Mouse (Mus musculus) limb, embryonic 13.5 days (tissue): ENCODE data around the gene Syne1. TPM values are rescaled to one million over a fixed set of nuclear protein-coding genes. Genes with fewer than 3 reads are reported as not detected.

ENCODE experiments used
- ATAC-seq: fragments of 200-750 bp; cut with Nextera tagmentation; 2 replicates; pipeline ENCODE4 v1.8.0; 2017; ENCODE audit warnings: low read depth, moderate number of reproducible peaks, moderate TSS enrichment; ENCODE audit not compliant: low FRiP score
- H3K27ac ChIP-seq: fragments of 300-500 bp; sonication (generic); 2 replicates; pipeline ENCODE4 v1.5.1; 2015; ENCODE audit warnings: inconsistent platforms, mild to moderate bottlenecking, moderate library complexity
- H3K27me3 ChIP-seq: fragments of 300-500 bp; sonication (generic); 2 replicates; pipeline ENCODE4 v1.6.1; 2015; ENCODE audit warnings: mild to moderate bottlenecking, inconsistent platforms
- H3K36me3 ChIP-seq: fragments of 300-500 bp; sonication (generic); 2 replicates; pipeline ENCODE4 v1.6.1; 2015; ENCODE audit warnings: inconsistent platforms, mild to moderate bottlenecking, moderate library complexity
- H3K4me1 ChIP-seq: fragments of 300-500 bp; sonication (generic); 2 replicates; pipeline ENCODE4 v1.6.1; 2015; ENCODE audit warnings: inconsistent platforms
- H3K4me2 ChIP-seq: fragments of 300-500 bp; sonication (generic); replicated peaks from 2 replicates; pipeline ENCODE4 v1.6.1; 2015; ENCODE audit warnings: inconsistent platforms, mild to moderate bottlenecking, moderate library complexity
- H3K4me3 ChIP-seq: fragments of 300-500 bp; sonication (generic); 2 replicates; pipeline ENCODE4 v1.5.1; 2015; ENCODE audit warnings: moderate library complexity, mild to moderate bottlenecking, inconsistent platforms
- H3K9ac ChIP-seq: fragments of 300-500 bp; sonication (generic); 2 replicates; pipeline ENCODE4 v1.6.1; 2015; ENCODE audit warnings: mild to moderate bottlenecking, inconsistent platforms
- H3K9me3 ChIP-seq: fragments of 300-500 bp; sonication (generic); 2 replicates; pipeline ENCODE4 v1.6.1; 2016; ENCODE audit warnings: inconsistent platforms
- WGBS: fragments of 180-500 bp; shearing (Covaris S2); methylation state at CpG from one replicate; pipeline ENCODE4 v1.1.7; 2015; 5-methylcytosine and 5-hydroxymethylcytosine counted together
- polyA plus RNA-seq: library from polyadenylated mRNA; unstranded; fragments of >200 nt; fragmentation: Nextera tagmentation; extraction: Ambion mirVana; gene quantifications from 2 replicates; pipeline ENCODE4 v1.2.1, GENCODE M21; 2015

Syne1 gene
- polyA plus RNA-seq, 1 experiment from 2014 or later: 6.5 TPM

DNA sequence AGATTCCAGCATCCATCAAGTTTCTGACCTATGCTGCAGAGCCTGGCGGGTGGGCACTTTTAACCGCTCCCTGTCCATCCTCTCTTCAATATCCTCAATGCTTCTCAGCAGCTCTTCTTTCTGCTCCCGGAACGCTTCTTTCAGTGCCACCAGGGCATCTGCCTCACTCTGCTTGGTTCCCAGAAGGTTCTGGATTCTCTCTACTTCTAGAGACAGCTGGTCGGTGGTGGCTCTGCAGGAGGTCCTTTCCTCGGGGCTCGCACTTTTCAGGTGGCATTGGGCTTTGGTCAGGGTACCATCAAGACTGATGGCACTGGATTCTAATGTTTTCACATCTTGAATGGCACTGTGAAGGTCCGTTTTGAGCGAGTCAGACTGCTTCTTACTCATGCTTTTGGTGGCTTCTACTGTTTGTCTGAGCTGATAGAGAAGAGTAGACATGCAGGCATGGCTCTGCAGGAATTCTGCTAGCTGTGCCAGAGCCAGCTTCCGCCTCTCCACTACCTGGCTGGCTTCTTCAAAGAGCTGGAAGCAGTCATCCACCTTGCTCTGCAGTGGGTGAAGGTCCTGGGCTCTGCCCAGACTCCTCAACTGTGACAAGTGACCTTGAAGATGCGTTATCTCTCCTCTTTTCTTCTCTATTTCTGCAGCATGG, 227.4 kb downstream of the Syne1 start:
- H3K36me3 ChIP-seq: no peaks in the 10 kb centered on the region
- H3K4me1 ChIP-seq: no peaks in the 10 kb centered on the region
- no peaks in the 10 kb centered on the region for H3K27me3 ChIP-seq
- 87% methylated on average over 11 of the region's 11 CpGs for WGBS
- no peak overlapping the region for H3K27ac ChIP-seq
- no peak overlapping the region for H3K4me3 ChIP-seq
- H3K4me2 ChIP-seq: no peak overlapping the region
- no peak for ATAC-seq
- H3K9ac ChIP-seq: no peak overlapping the region
- no peaks in the 10 kb centered on the region for H3K9me3 ChIP-seq

GRCm38 (mm10) chr10:5322562-5322961, 228.7 kb downstream of the Syne1 start:
- H3K9ac ChIP-seq: no peak overlapping the region
- ATAC-seq: no peak
- H3K36me3 ChIP-seq: no peaks in the 10 kb centered on the region
- WGBS: 31% methylated on average over 7 of the region's 7 CpGs
- no peaks in the 10 kb centered on the region for H3K9me3 ChIP-seq
- H3K4me1 ChIP-seq: no peaks in the 10 kb centered on the region
- H3K4me3 ChIP-seq: no peak overlapping the region
- H3K27ac ChIP-seq: no peak overlapping the region
- no peaks in the 10 kb centered on the region for H3K27me3 ChIP-seq
- no peak overlapping the region for H3K4me2 ChIP-seq

DNA sequence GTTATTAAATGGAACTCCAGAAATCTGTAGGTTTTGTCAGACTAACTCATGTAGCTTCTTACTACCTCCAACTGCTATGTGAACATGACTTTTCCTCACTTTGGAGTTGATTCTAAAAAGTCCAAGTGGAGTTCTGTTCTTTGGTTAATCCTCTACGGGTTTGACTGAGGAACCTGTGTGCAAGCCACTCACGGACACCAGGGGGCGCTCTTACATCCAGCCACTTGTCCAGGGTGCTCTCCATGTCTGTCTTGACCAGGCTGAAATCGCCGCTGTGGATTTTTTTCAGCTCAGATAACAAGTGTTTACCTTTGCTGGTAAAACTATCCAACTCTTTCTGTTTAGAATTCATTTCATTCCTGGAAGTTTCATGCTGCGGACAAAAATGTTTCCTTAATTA, 233.7 kb downstream of the Syne1 start:
- H3K4me3 ChIP-seq: no peak overlapping the region
- H3K27ac ChIP-seq: no peak overlapping the region
- no peak overlapping the region for H3K9ac ChIP-seq
- ATAC-seq: no peak
- H3K9me3 ChIP-seq: no peaks in the 10 kb centered on the region; the same call in 1 of the 2 replicates
- WGBS: 31% methylated on average over 6 of the region's 6 CpGs
- no peaks in the 10 kb centered on the region for H3K27me3 ChIP-seq
- no peak overlapping the region for H3K4me2 ChIP-seq
- no peaks in the 10 kb centered on the region for H3K36me3 ChIP-seq
- H3K4me1 ChIP-seq: 0 out of 2 replicates have a peak, but pooled peaks cover 1% of the 10 kb centered on the region

GRCm38 (mm10) chr10:5312437-5312836, 238.8 kb downstream of the Syne1 start:
- H3K4me2 ChIP-seq: no peak overlapping the region
- WGBS: 60% methylated on average over 4 of the region's 4 CpGs
- H3K9ac ChIP-seq: no peak overlapping the region
- 0 out of 2 replicates have a peak, but pooled peaks have one; percentile 12 for ATAC-seq
- no peaks in the 10 kb centered on the region for H3K36me3 ChIP-seq
- no peak overlapping the region for H3K4me3 ChIP-seq
- no peaks in the 10 kb centered on the region; the same call in 1 of the 2 replicates for H3K9me3 ChIP-seq
- H3K27ac ChIP-seq: peak overlapping the region; percentile 0; the same call in 1 of the 2 replicates
- H3K27me3 ChIP-seq: no peaks in the 10 kb centered on the region
- H3K4me1 ChIP-seq: peaks cover 26% of the 10 kb centered on the region

- peak overlapping the region; percentile 38; the same call in 1 of the 2 replicates for H3K4me2 ChIP-seq
- ATAC-seq: peak; percentile 86
- H3K4me3 ChIP-seq: no peak overlapping the region
- peaks cover 30% of the 10 kb centered on the region for H3K4me1 ChIP-seq
- H3K9me3 ChIP-seq: no peaks in the 10 kb centered on the region
- H3K27ac ChIP-seq: peak overlapping the region; percentile 79
- H3K9ac ChIP-seq: no peak overlapping the region
- WGBS: 11% methylated on average over 4 of the region's 4 CpGs
- H3K27me3 ChIP-seq: no peaks in the 10 kb centered on the region
- H3K36me3 ChIP-seq: no peaks in the 10 kb centered on the region
Observed at GRCm38 (mm10) chr10:5309961-5310713, 241.1 kb downstream of the Syne1 start.

DNA sequence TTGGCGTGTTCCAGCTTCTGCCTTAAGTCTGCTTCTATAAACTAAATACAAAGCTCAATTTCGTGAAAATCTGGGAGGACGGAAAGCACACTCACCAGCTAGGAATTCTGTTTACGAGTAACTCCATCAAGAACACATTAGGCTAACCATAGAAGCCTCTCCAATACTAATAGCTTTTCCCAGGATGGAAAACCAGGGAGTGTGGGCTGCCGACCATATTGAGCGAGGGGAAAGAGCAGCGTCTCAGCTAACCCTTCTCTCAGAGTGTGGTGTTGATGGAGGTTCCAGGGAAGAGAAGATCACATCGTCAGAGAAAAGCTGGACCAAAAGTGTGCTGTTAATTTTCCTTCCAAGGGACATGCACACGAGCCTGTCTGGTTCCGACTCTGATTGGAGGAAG, 241.9 kb downstream of the Syne1 start:
- Histone ChIP-seq H3K9me3 (no peaks in the 10 kb centered on the region), H3K4me1 (peaks cover 31% of the 10 kb centered on the region), H3K9ac (no peak overlapping the region), H3K27me3 (no peaks in the 10 kb centered on the region), H3K4me2 (peak overlapping the region; percentile 49), H3K27ac (peak overlapping the region; percentile 79), H3K4me3 (peak overlapping the region; percentile 8; the same call in 1 of the 2 replicates), H3K36me3 (no peaks in the 10 kb centered on the region)
- peak; percentile 51; the same call in 1 of the 2 replicates for ATAC-seq
- 22% methylated on average over 10 of the region's 10 CpGs for WGBS

GRCm38 (mm10) chr10:5305555-5305954, 245.7 kb downstream of the Syne1 start:
- ATAC-seq: peak; percentile 63
- 11% methylated on average over 6 of the region's 6 CpGs for WGBS
- no peak overlapping the region for H3K4me3 ChIP-seq
- no peaks in the 10 kb centered on the region for H3K27me3 ChIP-seq
- H3K4me1 ChIP-seq: peaks cover 15% of the 10 kb centered on the region
- H3K36me3 ChIP-seq: no peaks in the 10 kb centered on the region
- no peak overlapping the region for H3K4me2 ChIP-seq
- 0 out of 2 replicates have a peak overlapping the region, but pooled peaks have one; percentile 39 for H3K27ac ChIP-seq
- no peaks in the 10 kb centered on the region for H3K9me3 ChIP-seq
- H3K9ac ChIP-seq: no peak overlapping the region

GRCm38 (mm10) chr10:5295291-5295891, 255.9 kb downstream of the Syne1 start:
- Histone ChIP-seq H3K4me2 (no peak overlapping the region), H3K4me3 (no peak overlapping the region), H3K9ac (no peak overlapping the region), H3K27ac (no peak overlapping the region), H3K4me1 (peaks cover 12% of the 10 kb centered on the region; the same call in 1 of the 2 replicates), H3K27me3 (no peaks in the 10 kb centered on the region), H3K36me3 (no peaks in the 10 kb centered on the region), H3K9me3 (peaks cover 8% of the 10 kb centered on the region; the same call in 1 of the 2 replicates)
- WGBS: 39% methylated on average over 7 of the region's 7 CpGs
- ATAC-seq: no peak

GRCm38 (mm10) chr10:5289575-5289909, 261.7 kb downstream of the Syne1 start:
- H3K4me1 ChIP-seq: peaks cover 28% of the 10 kb centered on the region
- H3K27ac ChIP-seq: peak overlapping the region; percentile 93
- H3K4me3 ChIP-seq: peak overlapping the region; percentile 41
- H3K9me3 ChIP-seq: peaks cover 8% of the 10 kb centered on the region; the same call in 1 of the 2 replicates
- 50% methylated on average over 5 of the region's 5 CpGs for WGBS
- H3K27me3 ChIP-seq: no peaks in the 10 kb centered on the region
- no peak for ATAC-seq
- H3K36me3 ChIP-seq: no peaks in the 10 kb centered on the region
- peak overlapping the region; percentile 64 for H3K4me2 ChIP-seq
- H3K9ac ChIP-seq: peak overlapping the region; percentile 59; the same call in 1 of the 2 replicates

DNA sequence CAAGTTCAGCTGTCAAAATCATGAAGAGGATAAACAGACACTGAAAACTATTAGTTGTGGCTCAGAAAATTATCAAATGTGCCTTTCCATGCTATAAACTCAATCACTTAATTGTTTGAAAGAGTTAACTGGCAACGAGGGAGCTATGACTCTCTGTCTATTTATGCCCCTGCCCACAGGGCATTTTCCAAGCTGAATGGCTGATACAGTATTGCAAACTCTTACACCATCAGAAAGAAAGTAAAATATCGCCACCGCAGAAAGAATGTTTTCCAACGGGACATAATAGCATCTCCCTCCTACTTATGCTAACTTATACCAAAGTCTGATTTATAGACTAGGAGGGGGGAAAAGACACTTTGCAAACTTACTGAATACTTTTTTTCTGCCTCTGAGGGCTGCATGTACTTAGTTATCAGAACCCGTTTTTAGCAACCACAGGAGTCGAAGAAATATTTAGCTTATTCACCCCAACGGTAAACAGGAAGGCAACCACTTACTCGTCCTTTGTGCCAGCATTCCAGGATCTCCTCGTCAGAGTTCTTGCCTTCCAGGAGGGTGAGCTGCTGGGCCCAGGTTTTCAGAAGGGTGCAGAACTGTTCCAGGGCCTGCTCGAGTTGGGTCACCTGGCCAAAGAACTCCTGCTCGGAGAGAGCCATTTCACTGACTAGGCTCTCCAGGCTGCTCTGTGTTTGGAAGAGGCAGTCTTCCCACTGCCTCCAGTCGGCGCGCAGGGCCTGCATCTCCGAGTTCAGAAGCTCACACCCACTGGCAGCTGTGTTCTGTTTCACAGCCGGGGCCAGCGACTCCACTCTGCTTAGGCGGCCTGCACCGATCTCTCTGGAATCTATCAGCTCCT, 262.3 kb downstream of the Syne1 start:
- Histone ChIP-seq H3K27ac (peak overlapping the region; percentile 93), H3K36me3 (no peaks in the 10 kb centered on the region), H3K4me1 (peaks cover 28% of the 10 kb centered on the region), H3K27me3 (no peaks in the 10 kb centered on the region), H3K4me3 (peak overlapping the region; percentile 41), H3K9ac (peak overlapping the region; percentile 59), H3K9me3 (peaks cover 8% of the 10 kb centered on the region; the same call in 1 of the 2 replicates), H3K4me2 (peak overlapping the region; percentile 64)
- ATAC-seq: peak; percentile 94
- WGBS: 14% methylated on average over 19 of the region's 19 CpGs

DNA sequence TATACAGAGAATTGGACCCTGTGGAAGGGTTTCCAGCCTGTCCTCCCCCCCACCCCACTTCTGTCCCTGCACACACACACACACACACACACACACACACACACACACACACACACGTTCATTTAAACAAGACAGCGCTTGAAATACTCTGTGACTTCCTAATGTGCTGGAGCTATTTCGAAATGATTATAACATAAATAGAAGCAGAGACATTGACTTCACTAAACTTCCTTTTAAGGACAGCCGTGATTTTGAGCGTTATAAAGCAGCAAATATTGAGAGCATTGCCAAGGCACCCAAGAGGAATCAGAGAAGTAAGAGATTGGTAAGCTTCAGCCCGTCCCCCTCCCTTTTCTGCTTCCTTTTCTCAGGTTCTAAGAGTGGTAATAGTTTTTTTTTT, 263.0 kb downstream of the Syne1 start:
- Histone ChIP-seq H3K36me3 (no peaks in the 10 kb centered on the region), H3K27me3 (no peaks in the 10 kb centered on the region), H3K27ac (no peak overlapping the region; the same call in 1 of the 2 replicates), H3K4me1 (peaks cover 28% of the 10 kb centered on the region), H3K4me3 (peak overlapping the region; percentile 41), H3K9me3 (peaks cover 8% of the 10 kb centered on the region; the same call in 1 of the 2 replicates), H3K4me2 (peak overlapping the region; percentile 64), H3K9ac (peak overlapping the region; percentile 59; the same call in 1 of the 2 replicates)
- ATAC-seq: no peak
- 31% methylated on average over 6 of the region's 6 CpGs for WGBS
